Mouse (Mus musculus): ENCODE data around the gene Aaed1. TPM values are rescaled to one million over a fixed set of nuclear protein-coding genes. Genes with fewer than 3 reads are reported as not detected.
A peak's percentile ranks its signal among the peaks of the same experiment; 100 is the strongest.
"Not testable (repeated sequence)": the region's sequence is repeated elsewhere in the genome, so short reads cannot be mapped to it uniquely, and the experiment has no call there.

Aaed1 gene
- total RNA-seq, 2 experiments from 2014 or later = 36.5 to 41.9 TPM

DNA sequence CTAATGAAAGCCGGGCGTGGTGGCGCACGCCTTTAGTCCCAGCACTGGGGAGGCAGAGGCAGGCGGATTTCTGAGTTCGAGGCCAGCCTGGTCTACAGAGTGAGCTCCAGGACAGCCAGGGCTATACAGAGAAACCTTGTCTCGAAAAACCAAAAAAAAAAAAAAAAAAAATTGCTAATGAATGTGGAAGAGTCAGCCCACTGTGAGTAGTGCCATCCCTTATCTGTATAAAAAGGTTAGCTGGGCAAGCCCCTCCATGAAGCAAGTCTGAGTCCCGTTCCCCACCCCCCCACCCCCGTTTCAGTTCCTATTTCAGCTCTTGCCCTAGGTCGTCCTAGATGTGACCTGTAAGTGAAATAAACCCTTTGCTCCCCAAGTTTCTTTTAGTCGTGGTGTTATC lies 58.3 kb downstream of the Aaed1 start:
- DNase-seq (ENCODE audit: low spot score in 2 of 2) = not testable (repeated sequence)

GRCm38 (mm10) chr13:64253697-64254096 lies 58.8 kb downstream of the Aaed1 start:
- no peak for DNase-seq (ENCODE audit: low spot score in 2 of 2)

DNA sequence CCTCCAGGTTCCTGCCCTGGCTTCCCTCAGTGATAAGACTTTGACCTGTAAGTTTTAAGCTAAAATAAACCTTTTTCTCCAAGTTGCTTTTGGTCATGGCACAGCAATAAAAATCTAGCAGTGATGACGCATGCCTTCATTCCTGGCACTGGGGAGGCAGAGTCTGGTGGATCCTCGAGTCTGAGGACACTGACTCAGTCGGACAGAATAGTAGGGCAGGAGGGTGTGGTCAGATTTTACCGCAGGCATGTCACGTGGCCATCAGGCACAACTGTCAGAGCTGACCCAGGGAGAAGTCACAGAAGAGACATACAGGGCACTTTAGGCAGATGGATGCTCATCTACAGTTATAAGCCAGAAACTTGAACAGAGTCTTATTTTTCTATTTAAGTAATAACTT lies 60.4 kb downstream of the Aaed1 start:
- no peak for DNase-seq (ENCODE audit: low spot score in 2 of 2)

DNA sequence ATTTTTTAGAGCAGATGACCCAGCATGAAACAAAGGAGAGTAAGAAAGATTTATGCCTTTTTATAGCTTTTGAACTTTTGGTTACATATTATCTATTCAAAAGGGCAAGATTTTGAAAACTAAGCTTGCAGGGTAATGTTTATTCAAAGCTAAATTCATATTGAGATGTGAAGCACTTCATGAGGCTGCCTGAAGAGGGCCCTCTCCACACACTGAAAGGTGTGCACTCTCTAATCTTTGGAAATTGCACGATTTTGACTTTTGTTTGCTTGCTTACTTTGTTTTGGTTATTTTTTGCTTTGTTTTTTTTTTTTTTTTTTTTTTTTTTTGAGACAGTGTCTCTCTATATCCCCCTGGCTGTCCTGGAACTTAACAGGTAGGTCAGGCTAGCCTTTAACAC lies 62.1 kb downstream of the Aaed1 start:
- DNase-seq (ENCODE audit: low spot score in 2 of 2) = no peak

DNA sequence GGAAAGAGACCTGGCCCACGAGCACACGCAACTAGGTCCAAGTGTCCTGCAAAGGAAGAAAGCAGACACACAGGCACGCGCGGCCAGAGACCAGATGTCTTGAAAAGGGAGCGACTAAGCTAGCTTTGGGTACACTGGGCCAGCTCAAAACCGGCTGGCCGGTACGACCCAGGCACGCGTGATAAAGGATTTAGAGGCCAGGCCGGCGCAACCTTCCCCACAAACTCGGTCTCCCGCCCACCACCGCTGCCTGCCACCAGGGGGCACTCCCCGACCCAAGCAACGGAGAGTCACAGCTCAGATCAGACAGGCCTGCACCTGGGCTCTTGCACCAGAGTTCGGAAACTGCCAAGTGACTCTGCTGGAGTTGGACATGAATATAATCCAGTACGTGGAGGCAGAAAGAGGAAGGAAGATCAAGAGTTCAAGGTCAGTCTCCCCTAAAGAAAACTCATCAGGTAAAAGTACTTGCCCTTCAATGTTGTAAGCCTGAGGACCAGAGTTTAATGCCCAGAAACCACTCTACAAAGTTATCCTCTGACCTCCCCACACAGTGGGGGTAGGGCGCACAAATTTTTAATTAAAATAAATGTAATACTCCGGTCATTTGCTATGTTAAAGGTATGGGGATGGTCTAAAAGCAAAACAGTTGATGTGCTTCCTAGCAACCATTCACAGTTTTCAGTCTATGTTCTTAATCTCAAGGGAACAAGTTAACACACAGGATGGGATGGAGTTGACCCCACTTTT lies 63.6 kb downstream of the Aaed1 start:
- DNase-seq (ENCODE audit: low spot score in 2 of 2) = peak; percentile 86 to 88

- DNase-seq (ENCODE audit: low spot score in 2 of 2) = peak; percentile 32 to 65
Observed at GRCm38 (mm10) chr13:64248161-64248774, 64.2 kb downstream of the Aaed1 start.

DNA sequence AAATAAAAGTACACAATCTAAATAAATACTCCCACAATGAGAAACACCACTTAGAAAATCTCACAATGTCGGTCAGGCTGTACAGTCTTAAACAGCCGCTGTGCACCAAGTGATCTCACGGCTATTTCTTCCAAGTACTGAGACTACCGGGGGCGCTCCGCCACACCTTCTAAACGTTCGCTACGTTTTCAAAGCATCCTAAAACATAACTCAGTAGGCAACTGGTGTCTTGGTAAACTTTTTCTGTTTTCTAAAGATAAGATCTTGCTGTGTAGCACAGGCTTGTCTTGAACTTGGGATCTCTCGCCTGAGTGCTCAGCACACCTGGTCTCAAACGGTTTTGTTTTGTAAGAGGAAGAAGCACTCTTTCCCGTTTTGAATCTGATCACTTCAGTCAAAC lies 66.4 kb downstream of the Aaed1 start:
- DNase-seq (ENCODE audit: low spot score in 2 of 2) = no peak

- no peak for DNase-seq (ENCODE audit: low spot score in 2 of 2)
Observed at GRCm38 (mm10) chr13:64244685-64245261, 67.7 kb downstream of the Aaed1 start.

GRCm38 (mm10) chr13:64242721-64243120 lies 69.8 kb downstream of the Aaed1 start:
- no peak for DNase-seq (ENCODE audit: low spot score in 2 of 2)

- no peak for DNase-seq (ENCODE audit: low spot score in 2 of 2)
Observed at GRCm38 (mm10) chr13:64240626-64241025, 71.9 kb downstream of the Aaed1 start.

GRCm38 (mm10) chr13:64237681-64238157 lies 74.8 kb downstream of the Aaed1 start:
- DNase-seq (ENCODE audit: low spot score in 2 of 2) = no peak

- DNase-seq (ENCODE audit: low spot score in 2 of 2) = no peak
Observed at GRCm38 (mm10) chr13:64237000-64237680, 75.4 kb downstream of the Aaed1 start.

DNA sequence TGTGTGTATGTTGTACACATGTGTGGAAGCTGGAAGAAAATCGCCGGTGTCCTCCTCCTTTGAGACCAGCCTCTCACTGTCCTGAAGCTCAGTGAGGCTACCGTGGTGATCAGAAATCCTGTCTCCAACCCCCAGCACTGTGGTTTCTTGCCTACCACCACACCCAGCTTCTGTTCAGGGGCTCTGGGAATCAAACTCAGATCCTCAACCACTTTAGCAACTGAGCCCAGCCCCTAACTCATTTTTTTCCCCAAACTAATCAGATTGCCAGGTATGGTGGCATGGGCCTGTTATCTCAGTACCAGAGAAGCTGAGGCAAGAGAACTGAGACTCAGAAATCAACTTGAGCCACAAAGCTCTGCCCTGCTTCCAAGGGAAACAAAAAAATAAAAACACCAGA lies 76.7 kb downstream of the Aaed1 start:
- DNase-seq (ENCODE audit: low spot score in 2 of 2) = no peak

DNA sequence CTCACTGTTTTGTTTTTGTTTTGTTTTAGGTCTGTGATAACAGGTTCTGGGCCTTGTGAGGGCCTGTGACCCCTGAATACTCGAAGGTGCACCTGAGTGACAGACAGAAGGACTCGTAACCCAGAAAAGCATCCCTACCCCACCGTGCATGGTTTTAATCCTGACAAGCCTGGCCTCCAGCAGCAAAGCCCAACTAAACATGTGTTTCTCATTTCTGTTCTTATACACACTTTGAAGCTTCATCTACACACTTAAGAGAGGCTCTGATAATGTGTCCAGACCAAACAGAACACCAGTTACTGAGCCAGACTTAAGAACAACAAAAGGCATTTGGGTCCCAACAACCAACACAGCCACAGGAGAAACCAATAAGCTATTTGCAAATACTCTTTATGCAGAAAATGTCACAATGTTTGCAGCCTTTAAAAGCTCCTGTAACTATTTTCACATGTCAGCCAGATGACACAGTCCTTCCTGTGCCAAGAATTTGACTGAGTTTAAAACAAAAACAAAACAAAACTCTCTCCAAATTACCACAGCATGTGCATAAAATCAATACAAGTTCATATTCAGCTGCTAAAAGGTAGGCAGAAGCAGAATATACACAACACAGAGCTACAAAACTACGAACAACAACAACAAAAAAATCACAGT lies 77.3 kb downstream of the Aaed1 start:
- no peak for DNase-seq (ENCODE audit: low spot score in 2 of 2)

DNA sequence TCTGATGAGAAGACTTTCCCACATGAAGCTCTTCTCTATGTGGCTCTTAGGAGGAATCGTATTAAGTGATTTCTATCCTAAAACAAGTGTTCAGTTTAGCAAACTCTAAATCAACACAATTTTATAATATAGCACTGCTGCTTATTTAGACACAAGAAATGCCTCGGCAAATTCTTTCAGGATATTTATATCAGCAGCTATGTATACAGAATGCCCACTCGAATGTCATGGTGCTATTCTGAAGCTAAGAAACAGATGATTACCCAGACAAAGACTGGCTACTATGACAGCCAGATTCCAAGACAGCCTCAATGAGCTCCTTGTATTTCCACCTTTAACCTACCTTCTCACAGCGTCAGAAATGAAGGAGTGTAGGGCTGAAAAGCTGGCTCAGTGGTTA lies 79.4 kb downstream of the Aaed1 start:
- no peak for DNase-seq (ENCODE audit: low spot score in 2 of 2)

DNA sequence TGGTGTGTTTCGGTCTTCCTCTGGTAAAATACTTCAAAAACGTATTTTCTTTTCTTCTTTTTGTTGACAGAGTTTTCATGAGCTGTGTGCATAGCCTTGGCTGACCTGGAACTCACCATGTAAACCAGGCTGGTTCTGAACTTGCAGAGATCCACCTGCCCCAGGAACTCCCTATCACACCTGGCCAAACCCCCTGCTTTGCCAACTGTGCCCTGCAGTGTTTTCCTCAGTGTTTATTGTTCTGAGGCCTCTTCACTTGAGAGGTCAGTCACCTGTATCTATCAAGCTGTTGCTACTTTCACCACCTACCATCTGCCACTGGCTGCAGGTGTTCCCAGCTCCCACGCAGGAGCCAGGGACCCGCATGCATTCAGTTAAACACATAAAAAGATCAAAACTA lies 85.8 kb downstream of the Aaed1 start:
- no peak for DNase-seq (ENCODE audit: low spot score in 2 of 2)

- no peak for DNase-seq (ENCODE audit: low spot score in 2 of 2)
Observed at GRCm38 (mm10) chr13:64225738-64226137, 86.8 kb downstream of the Aaed1 start.

All from gastrocnemius, postnatal 4 days (tissue).